Mouse (Mus musculus) limb, embryonic 15.5 days (tissue): ENCODE data around the gene Tbx4. TPM values are rescaled to one million over a fixed set of nuclear protein-coding genes. Genes with fewer than 3 reads are reported as not detected.

ENCODE experiments used
- ATAC-seq: fragments of 200-750 bp; cut with Nextera tagmentation; 2 replicates; pipeline ENCODE4 v1.8.0; 2017; ENCODE audit warnings: low read depth, moderate TSS enrichment; ENCODE audit not compliant: insufficient number of reproducible peaks, low FRiP score, low TSS enrichment
- H3K27ac ChIP-seq: fragments of 300-500 bp; sonication (generic); 2 replicates; pipeline ENCODE4 v1.5.1; 2015; ENCODE audit warnings: moderate library complexity, mild to moderate bottlenecking, inconsistent platforms
- H3K27me3 ChIP-seq: fragments of 300-500 bp; sonication (generic); 2 replicates; pipeline ENCODE4 v1.6.1; 2015; ENCODE audit warnings: inconsistent platforms
- H3K36me3 ChIP-seq: fragments of 300-500 bp; sonication (generic); 2 replicates; pipeline ENCODE4 v1.6.1; 2015; ENCODE audit warnings: inconsistent platforms
- H3K4me1 ChIP-seq: fragments of 300-500 bp; sonication (generic); 2 replicates; pipeline ENCODE4 v1.6.1; 2015; ENCODE audit warnings: inconsistent platforms
- H3K4me2 ChIP-seq: fragments of 300-500 bp; sonication (generic); 2 replicates; pipeline ENCODE4 v1.6.1; 2015; ENCODE audit warnings: mild to moderate bottlenecking, inconsistent platforms
- H3K4me3 ChIP-seq: fragments of 300-500 bp; sonication (generic); 2 replicates; pipeline ENCODE4 v1.5.1; 2015; ENCODE audit warnings: mild to moderate bottlenecking, inconsistent platforms
- H3K9ac ChIP-seq: fragments of 300-500 bp; sonication (generic); 2 replicates; pipeline ENCODE4 v1.6.1; 2015; ENCODE audit warnings: inconsistent platforms
- H3K9me3 ChIP-seq: fragments of 300-500 bp; sonication (generic); 2 replicates; pipeline ENCODE4 v1.6.1; 2016; ENCODE audit warnings: inconsistent platforms
- WGBS: fragments of 180-500 bp; shearing (Covaris S2); methylation state at CpG from one replicate; pipeline ENCODE4 v1.1.7; 2015; 5-methylcytosine and 5-hydroxymethylcytosine counted together
- polyA plus RNA-seq: library from polyadenylated mRNA; unstranded; fragments of >200 nt; fragmentation: Nextera tagmentation; extraction: Ambion mirVana; gene quantifications from 2 replicates; pipeline ENCODE4 v1.2.1, GENCODE M21; 2015

Gene Tbx4
- polyA plus RNA-seq, 1 experiment from 2014 or later, result 21.9 TPM

DNA sequence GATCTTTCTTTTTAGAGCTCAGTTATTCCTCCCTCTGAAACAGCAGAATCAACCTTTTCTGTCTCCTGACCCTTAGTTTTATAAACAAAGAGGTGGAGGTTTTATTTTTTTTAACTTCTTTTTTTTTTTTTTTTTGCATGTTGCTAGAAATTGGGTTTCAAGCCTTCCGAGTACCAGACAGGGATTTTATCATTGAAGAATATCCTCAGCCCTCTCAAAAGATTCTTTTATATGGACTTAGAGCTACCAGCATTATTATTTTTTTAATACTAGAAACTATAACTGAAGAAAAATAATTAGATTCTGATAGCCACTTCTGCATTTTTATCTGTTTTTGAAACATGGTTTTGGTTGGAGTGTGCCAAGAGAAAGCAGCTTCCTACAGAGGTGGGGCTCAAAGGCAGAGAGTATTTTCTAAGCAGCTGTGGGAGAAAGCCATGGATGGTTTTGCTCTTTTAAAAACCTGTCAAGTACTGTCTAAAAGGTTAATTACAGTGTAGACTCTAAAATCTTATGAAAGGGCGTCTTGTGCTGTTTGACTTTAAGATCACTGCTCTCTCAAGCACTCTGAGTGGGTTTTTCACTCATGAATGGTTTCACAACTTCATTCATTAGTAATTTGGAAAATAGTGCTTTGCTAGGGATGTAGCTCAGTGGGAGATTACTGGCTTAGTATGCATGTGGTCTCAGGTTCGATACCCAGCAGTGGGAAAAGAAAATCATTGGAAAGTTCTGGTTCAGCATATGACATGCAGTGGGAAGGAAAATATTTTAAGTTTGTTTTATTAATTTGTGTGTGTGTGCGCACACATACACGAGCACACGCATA lies 70.9 kb downstream of the Tbx4 start:
- Histone ChIP-seq H3K9me3 (no peaks in the 10 kb centered on the region), H3K27me3 (no peaks in the 10 kb centered on the region), H3K4me1 (peaks cover 11% of the 10 kb centered on the region; the same call in 1 of the 2 replicates), H3K4me2 (no peak overlapping the region), H3K27ac (no peak overlapping the region), H3K9ac (no peak overlapping the region), H3K36me3 (no peaks in the 10 kb centered on the region), H3K4me3 (no peak overlapping the region)
- no peak for ATAC-seq
- WGBS, result 73% methylated on average over 6 of the region's 6 CpGs

DNA sequence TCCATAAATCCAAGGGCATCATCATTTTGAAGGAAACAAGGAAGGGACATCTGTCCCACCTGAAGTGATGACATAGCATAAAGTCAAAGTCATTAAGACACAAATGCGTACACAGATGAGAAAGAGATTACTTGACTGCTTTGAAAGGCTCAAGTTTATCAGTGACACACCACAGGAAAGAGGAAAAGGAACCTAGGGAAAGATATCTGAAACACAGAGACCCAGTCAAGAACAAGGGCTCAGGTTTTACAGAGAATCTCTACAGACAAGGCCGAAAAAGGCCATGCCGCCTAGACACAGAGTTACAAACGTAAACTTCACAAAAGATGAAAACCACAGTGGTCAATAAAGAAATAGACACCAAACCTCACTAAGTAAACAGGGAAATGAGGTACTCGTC lies 73.6 kb downstream of the Tbx4 start:
- no peak overlapping the region for H3K4me2 ChIP-seq
- no peaks in the 10 kb centered on the region for H3K9me3 ChIP-seq
- no peak overlapping the region for H3K4me3 ChIP-seq
- ATAC-seq, result no peak
- no peaks in the 10 kb centered on the region for H3K27me3 ChIP-seq
- no peak overlapping the region for H3K9ac ChIP-seq
- H3K27ac ChIP-seq, result no peak overlapping the region
- H3K36me3 ChIP-seq, result no peaks in the 10 kb centered on the region
- WGBS, result 84% methylated on average over 5 of the region's 5 CpGs
- H3K4me1 ChIP-seq, result peaks cover 11% of the 10 kb centered on the region; the same call in 1 of the 2 replicates

DNA sequence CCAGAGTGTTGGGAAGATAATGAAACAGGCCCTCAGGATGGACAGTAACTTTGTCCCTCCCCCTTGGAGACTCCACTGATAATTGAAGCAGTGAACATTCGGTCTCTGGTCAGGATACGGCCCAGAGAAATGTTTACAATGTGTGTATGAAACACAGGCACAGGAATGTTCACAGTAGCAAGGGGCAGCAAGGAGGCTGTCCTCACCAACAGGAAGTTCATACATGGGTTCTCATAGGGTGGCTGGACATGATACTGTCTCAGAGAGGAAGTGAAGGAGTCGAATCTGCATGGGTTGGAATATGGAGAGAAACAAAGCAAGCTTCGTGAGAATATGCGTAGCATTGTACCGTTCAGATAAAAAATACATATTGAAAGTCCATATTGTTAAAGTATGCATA lies 74.1 kb downstream of the Tbx4 start:
- H3K27ac ChIP-seq, result no peak overlapping the region
- no peak overlapping the region for H3K4me2 ChIP-seq
- no peaks in the 10 kb centered on the region for H3K27me3 ChIP-seq
- no peaks in the 10 kb centered on the region for H3K9me3 ChIP-seq
- H3K4me1 ChIP-seq, result peaks cover 11% of the 10 kb centered on the region; the same call in 1 of the 2 replicates
- H3K4me3 ChIP-seq, result no peak overlapping the region
- WGBS, result 80% methylated on average over 6 of the region's 6 CpGs
- no peak for ATAC-seq
- H3K9ac ChIP-seq, result no peak overlapping the region
- H3K36me3 ChIP-seq, result no peaks in the 10 kb centered on the region

DNA sequence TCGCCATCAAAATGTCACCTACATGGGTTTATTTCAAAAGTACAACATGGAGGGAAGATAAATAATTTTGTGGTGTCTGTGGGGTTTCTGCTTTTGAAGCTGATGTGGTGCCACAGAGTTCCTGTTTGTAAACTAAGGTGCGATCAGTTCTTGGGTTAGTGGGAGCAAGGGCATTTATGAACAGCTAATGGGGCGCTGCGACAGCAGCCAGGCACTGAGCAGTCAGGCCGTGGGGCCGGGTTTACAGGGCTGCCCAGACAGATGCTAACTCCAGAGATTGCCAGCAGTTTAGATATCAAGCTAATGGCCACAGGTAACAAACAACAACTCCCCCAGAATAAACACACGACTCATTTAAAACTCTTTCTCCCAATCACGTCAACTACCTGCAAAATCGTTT lies 75.3 kb downstream of the Tbx4 start:
- Histone ChIP-seq H3K4me2 (no peak overlapping the region), H3K9me3 (no peaks in the 10 kb centered on the region), H3K27me3 (no peaks in the 10 kb centered on the region), H3K4me3 (no peak overlapping the region), H3K36me3 (no peaks in the 10 kb centered on the region), H3K9ac (no peak overlapping the region), H3K4me1 (0 out of 2 replicates have a peak, but pooled peaks cover 4% of the 10 kb centered on the region), H3K27ac (no peak overlapping the region)
- ATAC-seq, result no peak
- 31% methylated on average over 9 of the region's 9 CpGs for WGBS

Other genes with a start within 250 kb of the Tbx4 start
- 3.4 and 4.1 TPM in 2 replicates for gene Tbx2, start 53.9 kb upstream of the Tbx4 start, polyA plus RNA-seq
- gene Gm11444, start 36.1 kb upstream of the Tbx4 start, polyA plus RNA-seq, result not detected in 2 replicates